Mouse (Mus musculus): ENCODE measurements around the gene Rbms1.
A peak's percentile ranks its signal among the peaks of the same experiment; 100 is the strongest.

The Rbms1 gene

DNA sequence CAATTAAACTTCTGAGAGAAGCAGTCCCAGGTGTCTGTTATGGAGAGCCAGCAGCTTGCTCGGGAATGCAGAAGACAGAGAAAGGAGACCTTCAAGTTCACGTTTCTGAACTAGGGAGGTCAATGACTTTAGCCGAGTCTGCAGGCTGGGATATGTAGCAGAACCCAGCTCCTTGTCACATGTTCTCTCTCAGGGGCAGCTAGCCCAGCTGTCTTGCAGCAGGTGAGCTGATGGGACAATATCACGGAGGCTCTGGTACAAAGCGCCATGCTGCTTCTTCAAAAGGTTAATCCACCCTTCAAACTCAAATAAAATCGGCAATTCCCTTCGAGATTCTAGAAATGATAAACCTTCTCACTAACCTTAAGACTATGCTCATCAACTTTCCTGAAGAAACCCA lies 158.2 kb downstream of the Rbms1 start:
- DNase-seq = no peak

DNA sequence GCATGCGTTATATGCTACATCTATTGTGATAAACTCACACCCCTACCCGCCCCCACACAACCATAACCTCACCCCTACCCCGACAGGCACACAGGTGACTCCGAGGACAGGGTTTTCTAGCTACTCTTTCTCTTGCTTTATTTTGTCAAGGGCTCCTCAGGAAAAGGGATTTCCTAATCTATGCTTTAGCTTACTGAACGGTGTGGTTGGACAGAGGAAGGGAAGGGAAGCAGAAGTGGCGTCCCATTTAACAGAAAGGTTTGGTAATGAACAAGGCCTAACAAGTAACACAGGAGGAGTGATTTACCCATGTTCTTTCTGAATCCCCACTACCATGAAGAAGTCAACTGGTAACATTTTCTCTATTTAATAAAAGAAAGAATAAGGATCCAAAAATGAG lies 159.6 kb downstream of the Rbms1 start:
- no peak for DNase-seq

DNA sequence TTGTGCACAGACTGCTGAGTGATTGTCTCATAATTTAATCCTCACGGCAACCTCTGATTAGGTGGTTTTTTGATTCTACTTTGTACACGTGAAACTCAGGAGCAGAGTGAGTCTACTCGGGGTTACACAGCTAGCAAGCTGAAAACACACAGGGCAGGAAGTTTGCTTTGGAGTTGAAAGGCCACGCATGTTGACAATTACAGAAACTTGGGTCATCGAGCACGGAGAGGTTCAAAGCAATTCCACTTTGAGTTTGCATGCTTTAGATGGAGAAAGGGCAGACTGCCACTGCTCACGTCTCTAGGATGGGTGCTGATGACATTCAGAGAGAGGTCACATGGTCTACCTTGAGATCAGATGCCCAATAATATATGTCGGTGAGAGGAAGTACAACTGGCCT lies 160.2 kb downstream of the Rbms1 start:
- peak; percentile 34 for DNase-seq

DNA sequence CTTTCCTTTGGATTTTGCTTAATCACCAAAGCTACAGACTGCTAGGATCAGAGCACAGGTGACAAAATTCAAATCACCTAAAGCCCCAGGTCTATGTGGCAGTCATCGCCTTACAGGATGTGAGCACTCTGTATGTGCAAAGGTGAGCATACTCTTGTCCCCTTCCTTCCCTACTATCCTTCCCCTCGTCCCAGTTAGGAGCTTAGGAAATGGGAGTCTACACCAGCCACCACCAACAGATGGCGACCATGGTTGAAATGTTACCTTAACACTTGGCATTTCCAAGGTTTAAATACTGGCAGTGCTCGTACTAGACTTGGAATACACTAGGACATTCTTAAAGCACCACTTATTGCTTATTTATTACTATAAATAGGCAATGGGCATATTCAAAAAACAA lies 160.8 kb downstream of the Rbms1 start:
- peak; percentile 79 for DNase-seq

DNA sequence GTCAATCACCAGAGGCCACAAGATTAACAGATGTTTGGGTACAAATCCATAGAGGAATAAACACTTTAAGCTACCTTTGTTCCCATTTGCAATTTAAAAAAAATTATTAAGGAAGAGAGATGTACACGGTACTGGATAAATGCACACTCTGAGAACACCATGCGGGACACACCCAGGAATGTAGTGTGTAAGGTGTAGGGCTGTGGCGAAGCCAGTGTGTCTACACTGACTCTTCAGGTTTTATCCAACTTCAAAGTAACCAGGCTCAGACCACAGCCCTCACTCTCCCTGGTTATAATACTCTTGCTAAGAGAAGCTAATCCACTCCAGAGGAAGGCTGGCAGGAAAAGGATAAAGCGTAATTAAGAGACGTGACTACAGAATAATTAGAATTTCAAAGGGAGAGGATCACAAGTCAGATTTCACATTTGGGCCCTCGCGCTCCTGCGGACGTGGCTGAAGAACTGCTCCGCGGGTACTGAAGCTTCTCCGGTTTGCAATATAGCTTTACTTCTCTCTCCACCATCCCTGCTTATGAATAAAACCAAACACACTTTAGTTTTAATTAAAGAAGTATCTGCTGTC lies 161.3 kb downstream of the Rbms1 start:
- DNase-seq = no peak

DNA sequence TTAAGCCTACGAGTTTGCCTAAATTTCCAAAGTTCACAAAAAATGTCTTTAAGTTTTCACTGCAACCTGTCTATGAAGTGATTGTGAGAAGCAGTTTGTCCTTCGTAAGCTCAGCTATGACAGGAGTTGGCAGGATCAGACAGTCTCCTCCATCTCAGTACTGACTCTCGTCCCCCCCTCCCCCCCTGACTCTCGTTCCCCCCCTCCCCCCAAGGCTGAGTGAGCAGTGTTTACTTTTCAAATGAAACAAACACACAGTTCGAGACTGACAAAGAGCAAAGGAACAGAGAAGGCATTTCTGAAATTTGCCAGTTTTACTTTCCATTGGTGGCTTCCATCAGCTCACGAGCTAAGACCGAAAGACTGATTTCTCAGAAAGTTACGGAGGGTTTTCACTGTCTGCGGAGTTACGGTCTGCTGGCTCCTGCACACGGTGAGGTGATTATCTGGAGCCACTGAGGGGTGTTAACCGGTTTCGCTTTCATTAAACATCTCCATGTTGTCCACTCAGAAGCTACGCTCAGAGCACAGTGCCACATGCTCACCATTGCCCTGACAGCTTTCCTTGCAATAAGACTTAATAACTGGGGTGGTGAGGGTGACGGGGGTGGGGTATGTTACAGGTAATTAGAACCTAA lies 162.0 kb downstream of the Rbms1 start:
- peak; percentile 39 for DNase-seq

DNA sequence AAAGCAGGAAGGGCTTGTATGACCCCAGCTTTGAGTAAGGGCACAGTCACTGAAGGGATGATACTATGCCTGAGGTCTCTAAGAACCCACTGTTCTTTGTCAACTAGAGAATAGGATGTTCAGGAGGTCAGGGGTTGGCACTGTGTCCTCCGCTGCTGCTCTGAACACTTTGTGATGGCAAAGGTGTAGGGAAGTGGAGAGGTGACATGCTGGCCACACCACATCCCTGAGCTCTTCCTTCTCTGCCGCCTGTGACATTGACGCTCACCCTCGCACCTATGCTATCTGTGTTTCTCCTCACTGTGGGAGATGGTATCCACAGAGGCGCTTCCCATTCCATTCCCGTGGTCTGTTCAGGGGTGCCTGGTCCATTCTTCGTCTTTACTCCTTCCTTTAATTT lies 163.2 kb downstream of the Rbms1 start:
- no peak for DNase-seq

DNA sequence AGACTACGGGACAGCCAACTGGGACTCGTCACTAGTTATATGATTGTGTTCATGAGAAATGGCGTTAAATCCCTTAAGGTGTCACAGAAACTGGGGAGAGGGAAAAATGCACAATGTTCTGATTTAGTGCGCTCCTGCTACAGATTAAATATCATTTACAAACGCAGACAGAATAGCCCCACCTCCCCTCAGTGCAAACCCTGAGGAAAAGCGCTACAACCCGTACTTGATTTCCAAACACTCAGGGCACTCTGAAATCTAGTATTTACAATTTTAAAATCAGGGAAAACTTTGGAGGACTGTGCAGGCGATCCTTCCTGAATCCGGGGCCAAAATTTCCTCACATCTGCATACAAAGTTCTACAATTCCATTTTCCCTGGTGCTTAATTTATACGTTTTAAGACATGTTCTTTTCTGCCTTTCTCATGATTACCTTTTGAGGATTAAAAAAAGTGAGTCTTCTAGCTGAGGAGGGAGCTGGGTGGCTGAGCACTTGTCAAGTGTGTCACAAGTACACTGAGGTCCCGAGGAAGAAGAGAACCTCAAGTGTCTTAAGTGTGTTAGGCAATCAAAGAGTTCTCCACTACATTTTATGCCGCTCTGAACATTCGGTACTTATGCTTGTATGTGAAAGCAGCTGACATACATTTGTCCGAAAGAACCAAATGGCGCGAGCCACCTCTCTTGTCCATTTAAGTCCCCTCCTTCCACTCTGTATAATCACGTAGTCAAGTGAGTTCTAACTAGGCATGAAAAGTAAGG lies 164.0 kb downstream of the Rbms1 start:
- DNase-seq = peak; percentile 78

DNA sequence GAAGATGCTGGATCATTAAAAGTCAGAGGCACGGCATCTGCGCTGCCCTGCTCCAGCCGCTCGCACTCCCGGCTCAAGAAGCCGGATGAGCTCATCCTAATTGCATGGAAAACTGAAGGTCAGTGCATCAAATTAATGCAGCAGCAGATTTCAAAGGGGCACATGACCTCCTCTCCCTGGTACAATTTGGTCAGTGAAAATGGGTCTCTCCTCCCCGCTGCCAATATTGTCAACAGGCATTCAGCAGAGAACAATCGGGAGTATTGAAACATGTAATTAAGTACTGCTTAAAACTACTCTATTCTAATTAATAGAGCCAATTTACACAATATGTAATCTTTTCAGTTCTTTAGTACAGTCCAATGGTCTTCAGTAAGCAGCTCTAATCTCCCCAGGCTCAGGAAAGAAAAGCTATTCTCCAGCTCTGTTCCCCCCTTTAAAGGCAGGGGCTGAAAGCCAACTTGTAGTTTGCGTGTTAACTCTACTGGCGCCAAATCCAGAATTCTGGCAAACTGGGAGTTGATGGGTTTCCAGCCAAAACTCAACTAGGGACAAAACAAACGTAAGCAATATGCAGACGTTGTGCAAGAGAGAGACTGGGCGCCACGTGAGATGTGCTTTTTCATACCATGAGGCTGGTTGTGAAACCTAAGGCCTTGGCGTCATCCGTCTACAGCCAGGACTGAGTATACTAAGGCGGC lies 165.9 kb downstream of the Rbms1 start:
- peak; percentile 93 for DNase-seq

DNA sequence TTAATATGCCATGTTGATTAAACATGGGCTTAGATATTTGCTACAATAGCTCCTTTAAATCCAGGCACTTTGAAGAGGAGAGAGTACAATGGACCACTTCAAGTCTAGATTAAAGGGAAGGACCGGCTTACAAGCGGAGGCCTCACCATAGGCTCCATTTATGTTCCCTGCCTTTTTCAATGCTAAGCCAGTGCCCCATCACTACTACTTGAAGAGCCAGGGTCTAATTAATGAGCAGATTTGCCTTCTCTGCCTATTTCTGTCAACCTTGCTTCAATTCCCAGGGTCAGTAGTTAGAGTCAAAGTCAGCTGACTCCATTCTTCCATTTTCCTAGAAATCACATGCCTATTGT lies 166.4 kb downstream of the Rbms1 start:
- DNase-seq = no peak

DNA sequence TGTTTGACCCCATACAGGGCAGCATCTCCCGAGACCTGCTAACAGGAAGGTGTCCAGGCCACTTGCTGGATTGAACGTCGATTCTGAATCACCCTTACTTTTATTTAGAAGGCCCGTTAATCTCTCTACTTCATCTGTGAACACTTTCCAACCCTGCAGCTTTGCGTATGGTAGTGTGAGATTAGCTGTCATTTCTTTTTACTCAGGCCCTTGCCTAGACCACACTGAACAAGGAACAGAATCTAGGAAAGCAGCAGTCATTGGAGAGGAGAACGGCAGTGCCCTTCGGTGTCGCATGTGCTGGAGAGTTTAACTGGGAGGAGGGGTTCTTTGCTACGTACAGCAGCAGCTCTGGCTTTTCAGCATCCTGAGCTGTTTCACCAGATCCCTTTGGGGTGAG lies 167.1 kb downstream of the Rbms1 start:
- DNase-seq = no peak

DNA sequence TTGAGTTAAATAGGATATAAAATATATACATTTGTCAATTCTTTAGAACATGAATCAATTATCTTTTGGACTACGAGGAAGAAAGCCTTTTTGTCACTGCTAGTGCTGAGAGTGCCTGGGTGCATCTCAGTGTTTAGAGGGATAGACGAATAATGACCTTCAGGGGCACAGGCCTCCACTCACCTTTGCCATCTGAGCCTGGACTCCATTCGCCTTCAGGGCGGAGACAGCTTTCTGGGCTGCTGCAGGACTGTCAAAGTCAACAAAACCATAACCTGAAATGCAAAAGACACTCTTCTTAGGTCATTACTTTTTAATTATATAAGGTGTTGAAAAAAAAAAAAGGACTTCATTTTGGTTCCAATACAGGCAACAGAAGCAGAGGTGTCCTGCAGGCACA lies 170.5 kb downstream of the Rbms1 start:
- no peak for DNase-seq

DNA sequence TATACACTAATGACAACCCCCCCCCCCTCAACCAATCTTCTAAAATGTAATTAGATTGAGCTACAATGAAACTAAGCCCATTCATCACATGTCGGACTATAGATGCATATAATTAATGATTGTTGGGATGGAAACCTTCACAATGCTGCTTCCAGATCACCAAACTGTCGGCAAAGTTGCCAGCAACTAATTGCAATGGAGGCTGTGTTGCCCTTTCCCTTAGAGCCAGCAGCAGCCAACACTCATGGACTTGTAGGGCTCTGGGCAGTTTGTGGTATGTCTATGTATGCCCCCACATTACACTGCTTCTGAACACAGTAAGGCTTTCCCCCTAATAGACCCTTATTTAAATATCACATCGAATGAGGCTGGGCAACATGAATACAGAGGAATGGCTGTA lies 173.9 kb downstream of the Rbms1 start:
- no peak for DNase-seq

DNA sequence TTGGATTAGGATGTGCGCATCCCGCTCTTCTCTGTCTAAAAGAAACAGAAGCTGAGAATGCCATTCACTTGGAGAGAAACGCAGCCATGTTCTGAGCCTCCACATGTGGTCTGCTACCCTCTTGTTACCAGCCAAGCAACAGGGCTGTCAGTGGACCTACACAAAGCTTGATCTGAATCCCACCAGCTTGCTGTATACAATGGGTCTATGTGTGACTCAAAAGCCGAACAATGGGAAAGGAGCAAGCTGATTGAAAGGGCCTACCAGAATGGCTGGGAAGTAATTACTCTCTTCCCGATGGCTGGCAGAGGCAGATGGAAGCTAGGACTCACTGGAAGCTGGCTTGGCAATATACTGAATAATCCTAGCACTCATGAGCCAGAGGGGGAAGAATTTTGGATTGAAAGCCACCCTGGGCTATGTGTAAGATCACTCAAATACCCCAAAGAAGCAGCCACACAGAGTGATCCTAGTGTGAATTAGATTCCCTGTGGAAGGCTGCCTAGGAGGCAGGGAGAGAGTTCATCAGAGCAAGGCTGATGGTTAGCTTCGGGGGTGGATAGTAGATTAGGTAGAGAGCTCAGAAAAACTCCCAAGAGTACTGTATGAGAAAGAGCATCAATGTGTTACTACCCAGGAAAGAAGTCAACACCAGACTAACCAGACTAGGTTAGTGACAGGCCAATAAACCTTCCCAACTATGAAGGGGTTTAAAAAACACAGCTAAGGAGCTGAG lies 174.7 kb downstream of the Rbms1 start:
- DNase-seq = no peak

DNA sequence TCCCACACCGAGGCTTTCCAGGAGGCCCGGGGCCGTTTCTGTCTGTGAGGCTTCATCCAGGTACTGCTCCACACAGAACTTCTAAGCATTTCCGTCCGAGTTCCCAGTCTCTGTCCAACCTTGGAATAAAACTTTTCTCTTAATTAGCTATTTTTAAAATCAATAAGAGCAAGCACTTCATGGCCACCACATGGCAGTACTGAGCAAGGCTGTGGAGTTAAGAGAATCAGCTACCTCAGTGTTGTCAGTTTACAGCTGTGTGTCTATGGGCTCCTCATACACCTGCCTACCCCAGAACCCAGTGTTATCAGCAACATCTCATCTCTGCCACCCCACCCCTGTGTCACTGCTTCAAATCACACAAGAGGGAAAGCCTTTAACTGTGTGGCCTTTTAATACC lies 175.9 kb downstream of the Rbms1 start:
- no peak for DNase-seq

DNA sequence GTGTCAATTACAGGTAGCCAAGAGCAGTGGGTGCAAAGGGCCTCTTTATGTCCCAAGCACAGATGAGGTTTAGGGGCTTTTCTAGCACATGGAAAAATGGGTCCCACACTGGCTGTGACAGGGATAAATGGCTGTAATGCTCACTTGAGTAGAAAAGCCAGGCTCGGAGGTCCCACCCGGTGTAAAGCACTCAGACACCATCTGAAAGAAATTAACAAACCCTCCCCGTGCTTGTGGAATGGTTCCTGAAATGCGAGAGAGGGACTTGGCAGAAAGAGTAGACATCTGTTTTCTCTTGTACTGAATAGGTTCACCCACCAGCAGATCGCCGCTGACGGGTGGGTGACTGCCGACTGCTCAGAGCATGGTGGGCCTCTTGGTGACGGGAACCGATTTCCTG lies 176.7 kb downstream of the Rbms1 start:
- no peak for DNase-seq

DNA sequence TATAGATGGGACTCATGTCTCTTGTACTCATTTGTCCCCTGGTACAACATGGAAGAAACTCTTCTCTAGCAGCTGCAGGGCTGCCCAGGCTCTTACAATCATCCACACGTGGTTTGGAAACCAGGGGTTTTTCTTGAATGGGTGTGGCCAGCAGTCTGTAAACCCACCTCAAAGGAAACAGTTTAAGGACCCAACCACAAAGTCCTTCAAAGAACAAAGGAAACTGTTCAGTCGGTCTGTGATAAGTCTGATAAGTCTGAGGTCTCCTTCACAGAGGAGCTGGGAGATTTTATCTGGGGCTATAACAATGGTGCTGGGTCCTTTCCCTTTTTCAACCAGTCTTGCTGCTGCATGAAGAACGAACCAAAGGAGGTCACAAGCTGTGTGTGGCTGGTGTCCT lies 188.5 kb downstream of the Rbms1 start:
- DNase-seq = peak; percentile 19

DNA sequence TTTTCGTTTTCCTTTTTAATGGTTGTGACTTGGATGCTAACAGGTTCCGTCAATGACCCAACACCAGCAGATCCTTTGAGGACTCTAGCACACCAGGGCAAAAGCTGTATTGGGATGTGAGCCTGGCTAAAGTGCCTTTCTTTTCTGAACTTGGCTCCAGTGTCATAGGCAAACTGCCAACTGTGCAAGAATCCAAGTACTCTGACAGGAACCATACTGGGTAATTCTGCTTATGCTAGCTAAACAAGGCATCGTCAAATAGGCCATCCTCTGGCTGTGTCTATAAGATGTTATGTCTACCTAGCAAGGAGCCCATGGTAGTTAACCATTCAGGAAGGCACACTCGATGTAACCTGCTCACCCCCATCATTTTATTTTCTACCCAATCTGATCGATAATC lies 189.4 kb downstream of the Rbms1 start:
- peak; percentile 81 for DNase-seq

DNA sequence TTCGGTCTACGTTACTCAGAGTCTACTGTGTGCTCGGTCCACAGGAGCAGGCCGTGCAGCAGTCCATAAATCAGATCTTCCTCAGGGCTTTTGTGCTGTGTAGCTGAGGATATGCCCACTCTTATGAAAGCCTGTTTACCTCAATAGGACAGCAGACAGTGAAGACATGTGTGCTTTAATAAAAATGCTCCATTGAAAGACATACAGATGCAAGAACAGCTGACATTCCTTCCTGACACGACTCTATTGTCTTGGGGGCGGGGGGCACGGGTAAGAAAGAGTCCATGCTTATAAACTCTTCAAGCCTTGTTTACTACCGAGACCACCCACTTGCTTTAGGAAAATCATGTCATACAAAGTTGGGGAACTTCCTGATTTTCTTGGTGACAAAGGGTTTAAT lies 196.6 kb downstream of the Rbms1 start:
- no peak for DNase-seq

DNA sequence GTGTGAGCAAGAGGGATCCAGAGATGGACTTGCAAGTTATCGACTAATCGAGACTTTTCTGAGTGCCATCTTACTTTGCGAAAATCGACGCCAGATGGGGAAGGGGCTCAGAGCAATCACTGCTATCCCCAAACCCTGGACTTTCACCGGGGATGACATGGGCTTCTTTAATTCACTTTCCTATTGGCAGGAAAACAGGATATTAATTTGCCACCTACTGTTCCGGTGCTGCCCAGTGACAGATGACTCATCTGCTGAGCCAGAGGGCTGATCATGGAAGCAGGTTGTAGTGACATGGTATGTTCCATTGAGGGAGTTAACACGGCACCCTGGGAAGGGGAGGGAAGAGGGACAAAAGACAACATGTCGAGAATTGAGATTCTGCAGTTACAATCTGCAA lies 206.8 kb downstream of the Rbms1 start:
- DNase-seq = no peak

DNA sequence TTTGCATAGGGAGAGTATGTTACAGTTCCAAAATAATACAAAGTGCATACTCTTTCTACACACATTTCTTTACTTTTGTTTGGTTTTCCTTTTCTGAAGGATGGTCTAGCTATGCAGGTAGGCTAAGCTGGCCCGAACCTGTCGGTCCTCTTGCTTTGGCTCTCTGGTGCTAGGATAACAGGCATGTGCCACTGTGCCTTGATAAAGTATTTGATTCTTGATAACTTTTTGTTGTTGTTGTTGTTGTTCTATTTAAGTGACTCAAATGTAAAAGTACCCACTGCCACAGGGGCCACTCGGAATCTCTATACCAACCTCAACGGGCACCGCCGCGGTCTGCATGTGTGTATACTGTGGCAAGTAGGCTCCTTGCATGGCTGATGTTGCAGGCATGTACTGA lies 207.9 kb downstream of the Rbms1 start:
- DNase-seq = no peak

DNA sequence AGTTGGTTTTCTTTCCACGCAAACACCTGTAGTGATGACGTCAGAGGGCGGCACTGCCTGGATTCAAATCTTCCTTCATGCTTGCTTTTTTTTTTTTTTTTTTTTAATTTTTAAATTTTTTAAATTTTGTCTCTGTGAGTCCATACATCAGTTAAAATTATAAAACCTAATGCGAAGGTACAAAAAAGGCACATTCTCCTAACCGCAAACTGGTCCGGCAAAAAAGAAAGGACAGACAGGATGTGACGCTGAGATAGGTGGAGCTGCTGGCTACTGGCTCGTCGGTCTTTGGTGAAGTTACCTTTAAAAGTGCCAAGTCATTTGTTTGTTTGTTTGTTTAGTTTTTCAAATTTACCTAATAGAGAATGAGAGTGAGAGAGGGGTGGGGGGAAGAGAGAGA lies 211.7 kb downstream of the Rbms1 start:
- DNase-seq = no peak

DNA sequence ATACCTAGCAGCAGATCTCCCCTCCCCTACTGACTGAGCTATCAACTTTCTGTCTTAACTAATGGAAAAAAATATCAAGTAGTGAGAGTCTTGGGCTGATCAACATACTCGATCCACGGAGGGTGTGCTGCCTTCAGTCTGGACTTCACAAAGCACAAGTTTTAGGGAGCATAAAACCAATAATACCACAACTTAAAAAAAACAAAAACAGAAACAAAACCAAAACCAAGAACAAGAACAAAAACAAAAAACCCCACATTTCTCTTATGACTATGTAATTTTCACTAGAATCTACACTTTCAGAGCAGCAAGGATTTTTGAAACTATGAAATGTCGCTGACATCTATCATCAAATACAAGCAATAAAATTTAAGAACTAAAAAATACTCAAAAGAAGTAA lies 212.4 kb downstream of the Rbms1 start:
- no peak for DNase-seq

Data from lung, postnatal 36 days (tissue).